Mouse (Mus musculus): ENCODE data around the gene Tmem237. TPM values are rescaled to one million over a fixed set of nuclear protein-coding genes. Genes with fewer than 3 reads are reported as not detected.
A peak's percentile ranks its signal among the peaks of the same experiment; 100 is the strongest.

Tmem237 gene
- polyA plus RNA-seq, 1 experiment from 2014 or later: 42.9 TPM

DNA sequence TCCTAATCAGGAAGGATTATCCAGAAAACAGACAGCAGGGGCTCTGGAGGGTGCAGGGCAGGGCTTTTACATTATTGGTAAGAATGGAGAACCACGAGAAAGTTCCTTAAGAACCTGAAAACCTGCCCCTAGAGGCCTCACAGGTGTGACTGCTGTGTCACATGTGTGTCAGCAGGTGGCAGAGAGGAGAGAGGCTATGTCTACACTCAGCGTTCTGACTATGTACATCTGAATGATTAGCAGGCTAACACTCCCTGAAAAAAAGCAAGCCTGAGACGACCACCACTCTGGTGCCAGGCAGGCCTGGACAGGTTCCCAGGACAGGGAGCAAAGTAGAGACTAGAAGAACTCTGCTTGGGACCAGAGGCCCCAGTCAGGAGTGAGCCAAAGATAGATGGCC, 49.3 kb downstream of the Tmem237 start:
- no peak overlapping the region for H3K27ac ChIP-seq
- H3K9me3 ChIP-seq (replicated peaks): no peaks in the 10 kb centered on the region
- H3K4me1 ChIP-seq: no peaks in the 10 kb centered on the region
- no peaks in the 10 kb centered on the region for H3K27me3 ChIP-seq
- H3K4me3 ChIP-seq (replicated peaks): no peak overlapping the region
- H3K4me2 ChIP-seq: no peak overlapping the region
- WGBS: 35% methylated on average over 3 of the region's 3 CpGs
- H3K9ac ChIP-seq: no peak overlapping the region
- ATAC-seq (replicated peaks; ENCODE audit: low FRiP score): no peak
- no peaks in the 10 kb centered on the region for H3K36me3 ChIP-seq

DNA sequence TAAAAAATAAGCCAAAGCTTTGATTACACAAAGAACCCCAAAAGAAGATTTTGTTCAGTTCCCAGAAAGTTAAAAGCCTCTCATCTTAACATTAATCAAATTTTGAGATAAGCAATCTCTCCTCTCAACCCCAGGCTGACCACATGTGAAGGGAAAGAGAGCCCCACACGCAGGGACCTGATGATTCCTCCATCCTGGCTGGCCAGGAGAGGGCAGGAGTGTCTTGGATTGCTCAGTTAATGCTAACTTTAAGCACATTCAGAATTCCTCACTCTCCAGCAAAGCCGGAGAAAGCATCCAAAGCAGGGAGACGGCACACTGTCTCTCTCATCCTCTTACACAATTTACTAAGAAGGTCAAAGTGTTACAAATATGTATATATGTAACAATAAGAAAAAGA, 52.2 kb downstream of the Tmem237 start:
- Histone ChIP-seq H3K36me3 (no peaks in the 10 kb centered on the region), H3K27me3 (no peaks in the 10 kb centered on the region), H3K4me2 (no peak overlapping the region), H3K9me3 (replicated peaks) (no peaks in the 10 kb centered on the region), H3K9ac (no peak overlapping the region), H3K4me3 (replicated peaks) (no peak overlapping the region), H3K27ac (no peak overlapping the region), H3K4me1 (no peaks in the 10 kb centered on the region)
- 0 out of 2 replicates have a peak, but pooled peaks have one; percentile 43 for ATAC-seq (replicated peaks; ENCODE audit: low FRiP score)
- 5% methylated on average over 3 of the region's 3 CpGs for WGBS

DNA sequence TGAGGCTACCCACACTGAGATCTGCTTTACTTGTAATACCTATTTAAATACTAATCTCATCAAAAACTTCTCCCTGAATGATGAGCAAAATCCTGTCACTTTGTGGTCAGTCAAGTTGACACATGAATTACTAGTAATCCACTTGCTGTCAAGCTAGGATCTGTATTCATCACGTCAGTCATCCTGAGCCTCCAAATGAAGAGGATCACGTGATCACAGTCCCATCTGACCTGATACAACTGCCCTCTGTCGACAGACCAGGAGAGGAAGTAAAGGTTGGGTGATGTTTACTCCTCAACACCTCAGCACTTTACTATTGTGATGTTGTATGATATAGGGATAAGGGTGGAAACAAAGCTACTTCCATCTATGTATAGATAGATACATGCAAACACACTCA, 56.5 kb downstream of the Tmem237 start:
- Histone ChIP-seq H3K9ac (no peak overlapping the region), H3K4me3 (replicated peaks) (no peak overlapping the region), H3K4me2 (no peak overlapping the region), H3K27ac (no peak overlapping the region), H3K36me3 (no peaks in the 10 kb centered on the region), H3K27me3 (no peaks in the 10 kb centered on the region), H3K4me1 (no peaks in the 10 kb centered on the region), H3K9me3 (replicated peaks) (no peaks in the 10 kb centered on the region)
- no peak for ATAC-seq (replicated peaks; ENCODE audit: low FRiP score)
- WGBS: 60% methylated on average over 3 of the region's 3 CpGs

DNA sequence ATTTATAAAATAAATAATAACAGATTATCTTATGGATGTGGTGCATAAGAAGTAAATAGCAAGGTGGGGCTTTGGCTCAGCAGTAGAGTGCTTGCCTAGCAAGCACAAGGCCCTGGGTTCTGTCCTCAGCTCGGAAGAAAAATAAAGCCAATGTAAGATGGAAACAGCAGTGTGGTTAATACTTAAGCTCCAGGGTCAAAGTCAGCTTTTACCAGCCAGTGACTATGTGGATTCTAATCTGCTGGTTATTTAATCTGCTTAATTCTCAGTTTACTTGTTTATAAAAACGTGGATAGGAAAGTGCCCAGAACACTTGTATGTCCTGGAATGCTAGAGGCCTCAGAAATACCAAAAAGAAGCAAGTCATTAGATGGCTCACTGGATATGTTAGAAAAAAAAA, 63.3 kb downstream of the Tmem237 start:
- no peaks in the 10 kb centered on the region for H3K4me1 ChIP-seq
- no peak overlapping the region for H3K4me2 ChIP-seq
- H3K9ac ChIP-seq: no peak overlapping the region
- WGBS: 68% methylated on average over 2 of the region's 2 CpGs
- no peaks in the 10 kb centered on the region for H3K9me3 ChIP-seq (replicated peaks)
- no peak for ATAC-seq (replicated peaks; ENCODE audit: low FRiP score)
- no peak overlapping the region for H3K27ac ChIP-seq
- H3K4me3 ChIP-seq (replicated peaks): no peak overlapping the region
- H3K27me3 ChIP-seq: no peaks in the 10 kb centered on the region
- H3K36me3 ChIP-seq: no peaks in the 10 kb centered on the region

DNA sequence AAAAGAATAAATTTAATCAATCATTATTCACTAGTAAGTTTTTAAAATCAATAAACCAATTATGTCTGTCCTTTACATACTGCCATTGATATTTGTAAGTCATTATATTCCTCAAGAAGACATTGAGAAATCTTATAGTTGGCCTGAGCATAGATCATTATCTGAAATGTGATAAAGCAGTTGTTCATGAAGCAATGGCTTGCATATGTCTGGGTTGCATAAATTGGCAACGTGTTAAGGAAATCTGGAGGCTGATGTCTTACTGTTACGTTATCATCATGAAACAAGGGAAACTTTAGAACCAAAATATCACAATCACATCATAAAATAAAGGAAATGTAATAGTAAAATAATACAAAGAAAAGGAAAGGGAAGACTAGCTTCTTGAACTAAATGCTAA, 68.9 kb downstream of the Tmem237 start:
- H3K4me3 ChIP-seq (replicated peaks): no peak overlapping the region
- no peak overlapping the region for H3K27ac ChIP-seq
- no peaks in the 10 kb centered on the region for H3K27me3 ChIP-seq
- H3K4me2 ChIP-seq: no peak overlapping the region
- H3K9ac ChIP-seq: no peak overlapping the region
- WGBS: 75% methylated on average over 2 of the region's 2 CpGs
- ATAC-seq (replicated peaks; ENCODE audit: low FRiP score): no peak
- no peaks in the 10 kb centered on the region for H3K9me3 ChIP-seq (replicated peaks)
- no peaks in the 10 kb centered on the region for H3K4me1 ChIP-seq
- H3K36me3 ChIP-seq: no peaks in the 10 kb centered on the region

Other genes with a start within 250 kb of the Tmem237 start
- gene Trak2, start 147.0 kb downstream of the Tmem237 start, polyA plus RNA-seq (2015; fragmentation: Nextera tagmentation; extraction: Ambion mirVana): 14.3 and 15.1 TPM in 2 replicates
- 27.0 and 29.5 TPM in 2 replicates for gene Stradb, start 146.9 kb downstream of the Tmem237 start, polyA plus RNA-seq (2015; fragmentation: Nextera tagmentation; extraction: Ambion mirVana)
- gene C2cd6, start 25.5 kb downstream of the Tmem237 start, polyA plus RNA-seq (2015; fragmentation: Nextera tagmentation; extraction: Ambion mirVana): not detected in 2 replicates
- gene Mpp4, start 43.0 kb upstream of the Tmem237 start, polyA plus RNA-seq (2015; fragmentation: Nextera tagmentation; extraction: Ambion mirVana): 0.27 and 0.35 TPM in 2 replicates
- gene Als2, start 116.8 kb upstream of the Tmem237 start, polyA plus RNA-seq (2015; fragmentation: Nextera tagmentation; extraction: Ambion mirVana): 10.9 and 12.9 TPM in 2 replicates
- gene Cdk15, start 136.5 kb upstream of the Tmem237 start, polyA plus RNA-seq (2015; fragmentation: Nextera tagmentation; extraction: Ambion mirVana): 0.64 and 0.74 TPM in 2 replicates